Mouse (Mus musculus): ENCODE results near the gene Ntm.

The Ntm gene

GRCm38 (mm10) chr9:29962978-29963377 is at the start of gene Ntm:
Gene Ntm (minus strand): TSS chr9:29963141.
- DNase-seq, result peak; percentile 47

DNA sequence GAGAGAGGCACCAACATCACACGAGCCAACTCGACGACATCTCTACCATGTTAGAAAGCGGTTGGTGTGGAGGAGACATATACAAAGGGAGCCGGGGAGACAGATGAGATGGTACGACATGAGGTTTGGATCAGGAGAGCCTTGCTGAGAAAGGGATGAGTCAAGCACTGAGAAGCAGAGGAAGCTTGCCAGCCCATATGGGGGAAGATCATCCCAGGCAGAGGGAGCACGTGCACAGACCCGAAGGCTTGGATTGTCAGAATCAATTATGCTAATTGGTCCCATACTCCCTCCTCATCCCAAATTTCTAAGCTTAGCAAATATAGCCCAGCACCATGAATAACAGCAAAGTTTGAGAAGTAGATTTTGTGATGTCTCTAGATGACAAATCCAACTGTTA is 42.8 kb upstream of the Ntm start:
- peak; percentile 25 for DNase-seq

DNA sequence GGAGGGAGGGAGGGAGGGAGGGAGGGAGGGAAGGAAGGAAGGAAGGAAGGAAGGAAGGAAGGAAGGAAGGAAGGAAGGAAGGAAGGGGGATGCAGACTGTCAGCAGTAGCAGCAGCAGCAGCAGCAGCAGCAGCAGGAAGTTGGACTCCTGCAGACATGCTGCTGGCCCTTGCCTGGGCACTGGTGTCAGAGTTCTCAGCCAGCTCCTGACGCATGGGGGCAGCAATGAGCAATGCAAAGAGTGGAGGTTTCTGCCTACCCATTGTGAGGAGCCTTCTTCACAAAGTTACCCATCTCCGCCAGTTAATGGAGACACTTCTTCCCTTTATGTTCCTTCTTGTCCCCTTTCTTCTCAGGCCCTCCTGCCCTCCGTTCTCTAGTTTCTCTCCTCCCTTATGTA is 40.7 kb upstream of the Ntm start:
- DNase-seq, result peak; percentile 74

DNA sequence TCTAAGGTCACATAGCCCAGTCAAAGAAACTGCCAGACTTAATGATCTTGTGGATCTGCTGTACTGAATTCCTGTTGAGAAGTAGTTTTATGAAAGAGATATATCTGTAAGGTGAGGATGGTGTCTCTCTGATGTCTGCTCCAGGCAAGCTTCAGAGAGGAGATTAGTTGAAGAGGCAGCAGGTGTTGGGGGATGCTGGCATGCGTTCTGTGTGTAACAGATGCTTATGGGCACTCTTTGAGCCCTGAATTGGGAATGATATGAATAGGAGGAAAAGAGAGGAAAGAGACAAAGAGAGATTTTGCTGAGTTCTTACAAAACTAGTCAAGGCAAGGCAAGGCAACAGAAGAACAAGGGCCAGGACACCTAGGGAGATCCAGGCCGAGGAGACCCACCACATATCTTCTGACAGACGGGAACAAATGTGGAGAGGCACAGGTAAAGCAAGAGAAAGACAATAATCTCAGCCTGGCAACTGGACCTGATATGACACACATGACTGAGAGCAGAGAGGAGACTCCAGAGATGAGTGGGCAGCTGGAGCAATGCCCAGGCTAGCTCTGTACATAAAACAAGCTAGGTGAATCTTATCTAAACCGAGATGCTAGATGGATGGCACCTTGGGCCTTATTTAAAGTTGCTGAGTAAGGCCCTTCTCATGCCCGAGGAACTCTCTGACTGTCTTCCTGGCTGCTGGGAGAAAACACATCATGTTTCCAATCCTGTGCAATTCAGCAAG is 18.4 kb upstream of the Ntm start:
- no peak for DNase-seq

- DNase-seq, result peak; percentile 40
These were observed 730 bp downstream of the Ntm start for GRCm38 (mm10) chr9:29961954-29962867.

- no peak for DNase-seq
These were observed 1.4 kb downstream of the Ntm start for GRCm38 (mm10) chr9:29961512-29961911.

GRCm38 (mm10) chr9:29960741-29961140 is 2.2 kb downstream of the Ntm start:
- DNase-seq, result no peak

DNA sequence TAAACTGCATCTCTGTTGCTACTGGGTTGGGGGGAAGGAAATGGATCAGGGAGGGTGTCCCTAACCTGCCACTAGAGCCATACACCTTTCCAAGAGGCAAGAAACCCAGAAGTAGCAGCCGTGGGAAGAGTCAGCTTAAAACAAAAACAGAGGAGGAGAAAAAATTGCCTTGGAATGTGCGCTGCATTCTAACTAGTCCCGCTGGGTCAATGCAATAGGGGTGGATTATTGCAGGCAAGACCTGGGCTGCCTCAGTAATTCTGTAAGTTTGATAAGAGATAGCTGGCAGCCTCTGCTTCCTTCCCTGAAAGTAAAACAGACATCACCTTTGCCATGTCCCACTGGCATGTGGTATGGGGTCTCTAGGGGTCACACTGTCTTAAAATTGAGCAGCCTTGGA is 2.7 kb downstream of the Ntm start:
- DNase-seq, result no peak

GRCm38 (mm10) chr9:29956936-29957335 is 6.0 kb downstream of the Ntm start:
- no peak for DNase-seq

DNA sequence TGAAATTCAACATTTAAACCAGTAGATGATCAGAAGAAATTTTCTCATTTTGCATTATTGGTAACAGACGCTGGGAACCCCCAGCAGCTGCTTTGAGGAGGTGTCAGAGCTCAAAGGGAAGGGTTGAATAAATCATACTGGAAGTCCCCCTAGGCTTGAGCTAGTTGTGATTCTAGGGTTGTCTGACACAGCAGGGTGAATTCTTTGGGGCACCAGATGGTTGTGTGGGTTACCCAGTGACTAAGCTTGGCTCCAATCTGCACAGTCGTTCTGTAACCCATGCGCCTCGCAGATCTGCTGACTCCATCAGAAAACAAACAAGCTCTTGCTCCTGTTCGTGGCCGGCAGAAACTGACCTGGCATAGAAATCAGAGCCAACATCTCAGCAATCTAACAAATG is 8.9 kb downstream of the Ntm start:
- peak; percentile 30 for DNase-seq

DNA sequence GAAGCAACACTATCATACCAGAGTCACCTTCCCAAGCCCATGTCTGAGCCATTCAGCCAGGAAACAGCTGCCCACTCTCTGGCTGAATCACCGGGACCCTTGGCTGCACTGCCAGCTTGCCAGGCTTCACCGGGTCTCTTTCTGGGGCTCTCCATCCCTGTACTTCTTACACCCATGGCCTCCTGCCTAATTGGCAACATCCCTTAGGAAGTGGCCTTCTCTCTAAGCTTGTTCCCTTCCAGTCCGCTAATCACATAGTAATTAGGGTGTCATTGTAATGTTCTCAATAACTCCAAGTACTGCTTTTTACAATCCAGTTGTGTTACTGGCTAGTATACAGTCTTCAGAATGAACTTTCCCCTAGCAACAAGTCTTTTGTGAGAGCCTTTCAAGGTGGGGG is 13.9 kb downstream of the Ntm start:
- peak; percentile 8 for DNase-seq

GRCm38 (mm10) chr9:29943209-29944070 is 19.5 kb downstream of the Ntm start:
- no peak for DNase-seq

- peak; percentile 38 for DNase-seq
These were observed 20.6 kb downstream of the Ntm start for GRCm38 (mm10) chr9:29942183-29942952.

GRCm38 (mm10) chr9:29939517-29940034 is 23.4 kb downstream of the Ntm start:
- DNase-seq, result no peak

DNA sequence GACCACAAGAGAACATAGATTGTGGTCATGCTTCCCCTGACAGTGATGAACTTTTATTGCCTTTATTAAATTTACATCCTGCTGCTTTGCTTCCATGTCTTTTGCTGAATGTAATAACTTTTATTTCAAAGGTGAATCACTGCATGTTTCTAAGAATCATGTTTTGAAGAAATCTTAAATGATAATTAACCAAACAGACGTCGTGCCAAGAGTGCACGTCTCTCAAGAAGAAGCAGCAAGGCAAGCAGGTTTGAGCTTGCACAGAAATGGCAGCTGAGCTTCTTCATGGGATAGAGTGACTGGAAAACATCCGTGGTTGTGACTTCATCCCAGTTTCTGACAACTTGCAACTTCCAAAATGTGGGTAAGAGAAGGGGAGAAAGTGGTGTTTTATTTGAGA is 34.1 kb downstream of the Ntm start:
- no peak for DNase-seq

- no peak for DNase-seq
These were observed 37.6 kb downstream of the Ntm start for GRCm38 (mm10) chr9:29925382-29925781.

DNA sequence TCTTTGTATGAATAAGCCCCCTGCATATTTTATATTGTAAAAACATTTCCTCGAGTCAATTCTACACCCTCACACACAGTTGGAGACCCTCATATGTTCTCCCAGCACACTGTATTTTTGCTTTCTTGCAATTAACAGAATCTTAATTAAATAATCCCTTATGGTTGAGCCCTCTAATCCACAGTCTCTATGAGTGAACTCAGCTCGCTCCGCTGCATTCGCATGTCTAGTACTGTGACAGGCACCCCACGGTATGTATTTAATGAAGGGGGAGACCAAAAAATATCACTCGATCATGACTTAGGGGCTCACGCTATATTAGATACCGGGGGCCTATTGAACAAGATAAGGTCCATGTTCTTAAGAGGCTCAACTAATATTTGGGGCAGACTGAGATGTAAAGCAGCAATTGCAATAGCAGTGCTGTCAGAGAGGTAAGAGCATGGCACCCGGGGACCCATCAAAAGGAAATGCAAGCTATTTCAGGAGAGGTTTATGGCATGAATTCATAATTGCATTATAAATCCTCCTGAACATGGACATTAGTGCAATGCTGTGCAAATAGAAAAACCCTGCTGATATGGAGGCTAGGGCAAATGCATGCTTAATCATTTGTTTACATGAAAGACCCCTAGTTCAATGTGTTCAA is 64.4 kb downstream of the Ntm start:
- DNase-seq, result no peak

GRCm38 (mm10) chr9:29897448-29897847 is 65.5 kb downstream of the Ntm start:
- no peak for DNase-seq

DNA sequence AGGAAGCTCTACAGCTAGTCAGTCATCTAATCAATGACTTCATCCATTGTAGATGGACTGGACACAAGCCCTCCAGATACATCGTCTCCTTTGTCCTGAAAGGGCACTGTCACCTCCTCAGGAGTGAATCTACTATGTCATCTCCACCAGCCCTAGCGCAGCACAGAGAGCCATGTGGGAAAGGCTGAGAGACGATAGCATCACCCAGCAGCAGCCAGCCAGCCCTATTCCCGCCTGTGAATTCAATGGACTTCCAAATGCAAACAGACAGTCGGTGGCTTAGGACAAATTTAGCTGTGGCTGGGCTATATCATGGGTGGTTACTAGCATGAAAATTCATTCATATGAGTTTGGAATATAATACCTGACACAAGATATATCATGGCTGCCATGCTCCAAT is 70.1 kb downstream of the Ntm start:
- DNase-seq, result no peak

DNA sequence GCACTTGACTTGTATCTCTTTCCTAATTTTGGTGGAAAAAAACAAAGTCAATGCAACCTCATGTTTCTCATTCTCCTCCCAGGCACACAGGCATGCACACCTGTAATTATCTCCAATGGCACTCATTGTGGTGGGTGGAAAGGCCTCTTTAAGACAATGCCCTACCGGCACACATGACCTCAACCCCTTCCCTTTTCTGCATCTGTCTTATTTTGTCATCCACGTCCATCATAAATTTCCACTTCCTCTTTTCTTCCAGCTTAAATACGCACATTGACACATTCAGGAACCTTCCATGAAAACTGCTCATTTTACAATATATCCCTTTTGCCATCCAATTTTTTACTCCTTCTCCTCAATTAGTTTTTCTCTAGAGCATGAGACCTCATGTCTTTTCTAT is 74.2 kb downstream of the Ntm start:
- DNase-seq, result no peak

GRCm38 (mm10) chr9:29887924-29888323 is 75.0 kb downstream of the Ntm start:
- no peak for DNase-seq

DNA sequence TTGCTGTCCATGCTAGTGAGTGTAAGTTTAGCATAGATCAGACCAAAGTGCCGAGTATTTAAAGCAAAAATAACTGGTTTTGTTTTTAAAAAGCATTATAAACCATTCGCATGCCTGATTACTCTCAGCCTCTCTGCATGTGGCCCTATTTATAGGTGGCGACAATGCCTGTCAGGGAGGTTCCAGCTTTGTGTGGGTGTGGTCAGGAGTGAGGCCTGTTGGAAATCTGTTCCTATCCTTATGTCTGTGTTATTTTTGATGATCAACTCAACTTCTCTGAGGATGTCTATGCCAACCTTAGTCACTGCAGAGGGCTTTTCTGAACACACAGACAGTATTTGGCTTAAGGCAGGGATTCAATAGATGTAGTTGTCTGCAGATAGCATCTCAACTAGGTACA is 78.9 kb downstream of the Ntm start:
- no peak for DNase-seq

Data from right cerebral cortex, postnatal 14 days (tissue).